Mouse (Mus musculus): ENCODE data around the gene En1.

Gene En1

GRCm38 (mm10) chr1:120600149-120600445 lies 2.1 kb upstream of the En1 start:
- peak; percentile 38 for DNase-seq (ENCODE audit: extremely low spot score)

- peak; percentile 48 for DNase-seq (ENCODE audit: extremely low spot score)
These were observed 1.5 kb upstream of the En1 start for GRCm38 (mm10) chr1:120600516-120601252.

DNA sequence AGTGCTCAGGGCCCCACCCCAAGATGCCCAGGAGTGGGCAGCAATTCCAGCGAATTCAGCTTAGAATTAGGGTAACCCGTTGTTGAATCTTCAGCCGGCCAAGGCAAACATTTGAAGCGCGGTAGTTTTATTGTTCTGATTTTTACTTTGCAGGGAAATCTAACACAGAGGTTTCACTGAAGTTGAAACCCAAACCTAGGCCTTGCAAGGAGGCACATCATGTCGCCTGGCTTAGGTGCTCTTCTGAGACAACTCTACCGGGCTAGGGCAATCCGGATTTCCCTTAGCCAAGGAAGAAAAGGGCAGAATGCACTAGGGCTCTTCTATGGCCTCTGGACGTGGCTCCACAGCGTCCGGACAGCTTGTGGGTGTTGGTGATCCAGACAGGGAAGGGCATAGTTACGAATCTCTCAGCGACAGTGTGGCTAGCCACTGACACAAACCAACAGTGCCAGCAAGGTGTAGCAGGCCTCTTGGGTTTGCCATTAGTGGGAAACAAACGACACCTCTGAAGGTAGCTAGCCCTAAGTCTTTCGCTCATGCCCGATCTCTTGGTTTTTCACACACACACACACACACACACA lies 873 bp upstream of the En1 start:
- DNase-seq (ENCODE audit: extremely low spot score): peak; percentile 49

DNA sequence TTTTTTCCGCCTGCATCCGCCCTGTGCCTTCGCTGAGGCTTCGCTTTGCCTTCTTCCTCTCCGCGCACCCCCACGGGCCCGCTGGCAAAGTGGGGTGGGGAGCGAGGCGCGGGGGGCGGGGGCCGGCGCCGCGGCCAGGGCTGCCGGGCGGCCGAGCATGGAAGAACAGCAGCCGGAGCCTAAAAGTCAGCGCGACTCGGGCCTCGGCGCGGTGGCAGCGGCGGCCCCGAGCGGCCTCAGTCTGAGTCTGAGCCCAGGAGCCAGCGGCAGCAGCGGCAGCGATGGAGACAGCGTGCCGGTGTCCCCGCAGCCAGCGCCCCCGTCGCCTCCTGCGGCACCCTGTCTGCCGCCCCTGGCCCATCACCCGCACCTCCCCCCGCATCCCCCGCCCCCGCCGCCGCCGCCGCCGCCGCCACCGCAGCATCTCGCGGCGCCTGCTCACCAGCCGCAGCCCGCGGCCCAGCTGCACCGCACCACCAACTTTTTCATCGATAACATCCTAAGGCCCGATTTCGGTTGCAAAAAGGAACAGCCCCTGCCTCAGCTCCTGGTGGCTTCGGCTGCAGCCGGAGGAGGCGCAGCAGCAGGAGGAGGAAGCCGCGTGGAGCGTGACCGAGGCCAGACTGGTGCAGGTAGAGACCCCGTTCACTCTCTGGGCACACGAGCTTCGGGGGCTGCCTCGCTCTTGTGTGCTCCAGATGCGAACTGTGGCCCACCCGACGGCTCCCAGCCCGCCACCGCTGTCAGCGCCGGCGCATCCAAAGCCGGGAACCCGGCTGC lies 848 bp downstream of the En1 start:
- DNase-seq (ENCODE audit: extremely low spot score): peak; percentile 69

DNA sequence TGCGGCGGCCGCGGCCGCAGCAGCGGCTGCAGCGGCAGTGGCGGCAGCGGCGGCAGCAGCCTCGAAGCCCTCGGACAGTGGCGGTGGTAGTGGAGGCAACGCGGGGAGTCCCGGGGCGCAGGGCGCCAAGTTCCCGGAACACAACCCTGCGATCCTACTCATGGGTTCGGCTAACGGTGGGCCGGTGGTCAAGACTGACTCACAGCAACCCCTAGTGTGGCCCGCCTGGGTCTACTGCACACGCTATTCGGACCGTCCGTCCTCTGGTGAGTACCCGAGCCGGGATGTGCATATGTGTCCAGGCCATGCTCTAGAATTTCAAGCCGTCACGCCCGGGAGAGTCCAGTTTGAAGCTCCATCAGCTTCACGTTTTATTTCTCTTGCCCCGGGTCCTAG lies 1.4 kb downstream of the En1 start:
- DNase-seq (ENCODE audit: extremely low spot score): peak; percentile 75

DNA sequence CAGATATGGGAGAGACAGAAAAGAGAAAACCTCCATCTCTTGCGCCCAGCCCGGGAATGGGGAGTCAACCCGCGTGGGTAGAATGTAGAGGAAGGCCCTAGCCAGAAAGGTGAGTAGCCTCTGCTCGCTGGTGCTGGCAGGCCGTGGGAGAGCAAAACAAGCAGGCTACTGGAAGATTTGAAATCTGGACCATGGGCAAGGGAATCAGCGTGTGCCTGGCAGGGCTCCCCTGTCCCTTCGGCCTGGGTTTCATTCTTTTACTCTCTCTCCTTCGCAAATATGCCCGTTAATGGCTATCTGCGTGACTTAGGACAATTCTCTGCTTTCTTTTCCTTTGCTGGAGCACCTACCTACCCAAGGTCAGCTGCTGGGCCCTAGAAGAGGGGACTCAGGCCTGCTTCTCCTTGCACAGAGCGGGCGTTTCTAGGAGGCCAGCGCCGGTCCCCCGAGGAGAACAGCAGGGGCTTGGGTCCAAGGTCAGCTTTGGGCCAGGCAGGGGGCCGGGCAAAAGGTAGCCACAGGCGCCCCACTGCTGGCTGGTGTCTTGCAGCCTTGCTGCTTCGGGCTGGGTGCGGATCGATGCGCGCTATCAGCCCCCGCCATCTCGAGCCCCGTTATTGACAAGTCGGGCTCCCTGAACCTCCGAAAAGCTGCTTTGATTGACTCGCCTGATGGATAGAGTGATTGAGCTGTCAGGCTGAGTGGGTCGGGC lies 2.4 kb downstream of the En1 start:
- peak; percentile 35 for DNase-seq (ENCODE audit: extremely low spot score)

- DNase-seq (ENCODE audit: extremely low spot score): peak; percentile 45
These were observed 2.9 kb downstream of the En1 start for GRCm38 (mm10) chr1:120605143-120605435.

DNA sequence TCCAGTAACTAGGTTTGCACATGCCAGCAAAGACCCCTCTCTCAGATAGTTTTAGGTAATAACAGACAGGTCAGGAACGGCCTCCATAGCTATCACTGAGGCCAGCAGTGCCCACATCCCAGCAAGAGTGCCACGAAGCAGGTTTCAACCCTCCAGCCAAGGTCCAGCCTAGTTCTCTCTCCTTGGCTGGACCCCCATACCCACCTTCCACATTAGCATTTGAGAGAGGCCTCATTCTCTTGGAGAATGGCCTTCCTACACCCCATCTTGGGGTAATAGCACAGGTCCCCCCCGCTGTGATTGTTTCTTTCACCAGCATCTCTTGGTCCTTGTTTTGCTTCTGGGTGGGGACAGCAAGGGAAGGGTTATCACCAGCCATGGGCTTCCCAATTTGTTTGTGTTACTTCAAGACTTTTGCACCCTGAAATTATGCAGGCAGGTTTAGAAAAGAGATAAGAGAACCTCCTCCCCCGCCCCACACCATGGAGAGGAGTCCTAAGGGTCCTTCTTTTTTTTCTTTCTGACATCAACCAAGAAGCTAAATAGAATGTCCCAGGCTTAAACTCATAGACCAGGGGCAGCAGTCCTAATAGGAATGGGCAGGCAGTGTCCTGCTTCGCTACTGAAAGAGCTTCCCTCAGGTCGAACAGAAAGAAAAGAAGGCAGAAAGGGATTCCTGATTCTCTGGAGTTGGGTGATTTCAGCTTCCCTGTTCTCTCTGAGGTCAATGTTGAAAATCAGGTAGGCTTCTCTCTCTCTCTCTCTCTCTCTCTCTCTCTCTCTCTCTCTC lies 3.5 kb downstream of the En1 start:
- DNase-seq (ENCODE audit: extremely low spot score): no peak

- peak; percentile 66 for DNase-seq (ENCODE audit: extremely low spot score)
These were observed 4.7 kb downstream of the En1 start for GRCm38 (mm10) chr1:120606641-120607575.

DNA sequence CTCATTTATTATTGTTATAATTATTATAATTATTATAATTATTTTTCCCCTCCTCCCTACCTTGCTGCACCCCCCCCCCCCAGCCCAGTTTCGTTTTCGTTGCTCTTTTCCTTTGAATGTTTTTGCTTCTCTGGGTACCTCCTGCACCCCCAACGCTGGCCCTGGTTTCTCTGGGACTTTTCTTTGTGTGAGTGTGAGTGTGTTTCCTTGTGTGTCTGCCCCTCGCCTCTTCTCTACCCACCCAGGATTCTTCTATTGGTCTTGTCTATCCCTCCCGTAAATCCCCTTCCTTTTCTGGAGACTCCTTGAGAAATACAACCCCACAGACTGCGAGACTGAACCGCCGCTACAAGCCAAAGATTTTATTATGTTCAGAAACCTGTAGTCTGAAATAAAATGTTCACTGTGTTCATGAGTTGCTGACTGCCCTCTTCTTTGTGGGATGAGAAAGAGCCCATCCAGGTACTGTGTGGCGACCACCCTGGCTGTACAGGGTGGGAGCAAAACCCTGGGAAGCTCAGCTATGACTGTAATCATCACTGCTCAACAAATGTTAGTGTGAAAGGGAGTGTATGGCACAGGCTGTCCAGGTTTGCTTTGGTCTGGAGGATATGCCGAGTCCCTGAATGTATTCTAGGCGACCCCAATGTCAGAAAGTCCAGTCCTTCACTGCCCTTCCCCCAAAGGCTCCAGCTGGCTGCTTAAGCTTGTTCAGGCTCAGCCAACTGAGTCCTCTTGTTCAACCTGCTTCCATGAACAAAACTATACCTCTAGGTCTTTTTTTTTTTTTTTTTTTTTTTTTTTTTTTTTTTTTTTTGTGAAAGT lies 5.6 kb downstream of the En1 start:
- DNase-seq (ENCODE audit: extremely low spot score): peak; percentile 45

DNA sequence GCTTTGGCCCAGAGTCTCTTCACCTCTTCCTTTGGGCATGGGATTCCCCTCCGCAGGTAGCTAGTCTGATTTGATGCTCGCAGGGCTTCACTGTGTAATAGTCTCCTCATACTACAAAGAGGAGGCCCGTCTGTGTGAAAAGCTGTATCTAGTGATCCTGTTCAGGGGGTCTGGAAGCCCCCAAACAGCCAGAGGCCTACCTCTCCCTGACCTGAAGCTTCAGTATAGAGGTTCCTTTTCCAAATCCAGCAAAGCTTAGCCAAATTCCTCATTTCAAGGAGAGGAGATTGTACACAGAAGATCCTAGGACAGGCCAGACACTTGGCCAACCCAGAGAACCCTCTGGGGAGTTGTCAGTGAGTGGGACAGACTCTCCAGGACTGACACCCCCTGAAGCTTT lies 6.2 kb downstream of the En1 start:
- DNase-seq (ENCODE audit: extremely low spot score): no peak

DNA sequence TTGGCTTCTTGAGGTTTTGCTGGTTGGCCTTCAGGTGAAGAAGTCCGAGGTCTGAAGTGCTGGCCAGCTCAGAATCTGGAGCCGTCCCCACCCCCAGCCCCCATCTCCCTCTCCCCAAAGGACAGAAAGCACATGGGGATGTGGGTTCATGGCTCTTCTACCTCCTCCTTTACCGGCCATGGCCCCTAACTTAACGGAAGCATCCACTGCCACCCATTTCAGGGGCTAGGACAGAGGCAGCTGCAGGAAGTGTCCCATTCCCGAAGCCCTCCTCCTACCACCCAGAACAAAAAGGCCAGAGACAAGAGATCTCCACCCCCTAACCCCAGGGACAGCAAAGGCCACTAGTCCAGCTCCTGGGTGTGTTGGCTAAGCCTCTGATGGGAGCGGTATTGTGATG lies 7.4 kb downstream of the En1 start:
- DNase-seq (ENCODE audit: extremely low spot score): no peak

GRCm38 (mm10) chr1:120613461-120614306 lies 11.5 kb downstream of the En1 start:
- DNase-seq (ENCODE audit: extremely low spot score): no peak

DNA sequence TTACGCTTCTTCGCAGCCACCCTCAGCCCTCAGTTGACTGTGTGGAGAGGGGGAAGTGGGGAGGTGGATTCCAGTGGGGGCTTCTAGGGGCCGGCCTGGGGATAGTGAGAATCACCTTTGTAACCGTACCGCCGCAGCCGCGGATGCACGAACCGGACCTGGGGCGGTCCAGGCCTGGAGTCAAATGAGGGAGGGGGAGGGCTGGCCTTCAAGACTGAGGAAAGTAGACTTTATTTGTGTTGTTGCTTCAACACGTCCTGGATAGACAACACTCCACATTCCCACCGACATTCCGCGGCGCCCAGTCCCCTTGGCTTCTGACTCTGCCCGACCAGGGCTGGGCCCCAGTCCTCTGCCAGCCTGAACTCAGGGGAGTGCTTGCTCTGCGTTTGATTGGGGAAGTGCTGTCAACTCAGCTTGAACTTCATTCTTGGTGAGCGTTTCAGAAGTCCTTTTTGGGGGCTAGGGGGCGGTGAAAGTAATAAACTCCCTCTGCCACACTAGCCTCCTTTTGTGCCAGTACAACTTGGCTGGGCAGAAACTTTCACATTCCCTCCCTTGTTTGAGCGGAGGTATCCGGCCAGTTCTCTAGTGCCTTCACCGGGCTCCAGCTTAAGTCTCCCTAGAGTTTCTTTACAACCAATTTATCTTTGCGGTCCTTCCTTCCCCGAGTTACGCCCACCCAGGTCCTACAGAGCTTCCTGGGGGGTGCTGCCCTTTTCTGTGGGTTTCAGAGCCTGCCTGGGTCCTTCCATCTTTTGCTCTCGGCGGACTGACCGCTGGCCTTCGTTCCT lies 12.3 kb downstream of the En1 start:
- peak; percentile 35 for DNase-seq (ENCODE audit: extremely low spot score)

DNA sequence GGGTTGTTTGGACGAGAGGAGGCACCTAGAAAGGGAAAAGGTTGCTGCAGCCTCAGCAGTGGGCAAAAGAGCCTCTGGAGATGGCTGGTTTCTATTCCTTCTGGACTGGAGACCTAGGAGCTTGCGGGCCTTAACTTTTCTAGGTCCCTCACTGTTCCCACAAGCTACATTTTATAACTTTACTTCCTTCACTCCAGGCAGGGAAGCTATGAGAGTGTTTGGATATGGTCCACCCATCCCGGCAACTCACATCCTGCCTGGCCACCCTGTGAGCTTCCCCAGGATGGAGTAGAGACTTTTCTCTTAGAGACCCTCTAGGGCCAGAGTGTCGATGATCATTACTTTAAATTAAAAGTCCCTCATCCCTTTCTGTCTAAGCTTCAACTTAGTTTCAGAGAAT lies 13.3 kb downstream of the En1 start:
- no peak for DNase-seq (ENCODE audit: extremely low spot score)

GRCm38 (mm10) chr1:120615927-120616326 lies 13.7 kb downstream of the En1 start:
- DNase-seq (ENCODE audit: extremely low spot score): no peak

DNA sequence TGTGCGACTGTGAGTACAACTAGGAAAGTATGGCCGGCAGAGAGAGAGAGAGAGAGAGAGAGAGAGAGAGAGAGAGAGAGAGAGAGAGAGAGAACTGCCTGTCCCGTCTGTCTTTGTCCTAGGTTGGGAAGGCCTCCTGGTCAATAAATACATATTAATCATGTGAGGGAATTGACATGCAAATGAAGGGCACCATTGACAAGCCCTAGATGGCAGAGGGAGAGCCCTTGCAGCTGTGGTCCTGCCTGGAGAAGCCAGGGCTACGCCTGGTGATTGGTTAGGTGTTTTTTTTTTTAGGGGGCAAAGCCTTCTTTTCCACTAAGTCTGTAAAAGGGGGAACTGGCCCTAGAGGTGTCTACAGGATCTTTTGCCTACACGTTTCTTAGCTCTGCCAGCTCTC lies 19.2 kb downstream of the En1 start:
- no peak for DNase-seq (ENCODE audit: extremely low spot score)

All from embryo, embryonic 9.5 days (tissue).